Mouse (Mus musculus): ENCODE data around the gene Snx29.

DNA sequence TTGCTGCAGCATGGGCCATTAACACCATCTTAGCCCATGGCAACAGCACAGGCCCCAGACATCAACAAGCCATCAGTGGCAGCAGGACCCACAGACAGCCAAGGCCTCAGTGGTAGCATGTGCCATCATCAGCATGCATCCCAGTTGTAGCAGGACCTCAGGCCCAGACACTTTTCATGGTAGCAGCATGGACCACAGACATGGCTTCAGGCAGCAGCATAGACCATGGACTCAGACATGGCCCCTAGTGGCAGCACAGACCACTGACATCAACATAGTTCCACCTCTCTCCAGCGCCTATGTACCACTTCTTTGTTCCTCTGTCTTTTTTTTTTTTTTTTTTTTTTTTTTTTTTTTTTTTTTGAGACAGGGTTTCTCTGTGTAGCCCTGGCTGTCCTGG is 299.0 kb downstream of the Snx29 start:
- no peak for TF ChIP-seq CTCF (IDR thresholded peaks at IDR 0.05; ENCODE audit: borderline replicate concordance, control insufficient read depth, extremely low read depth, insufficient read depth, low read length, poor library complexity)
- no peak for TF ChIP-seq POLR2A (IDR thresholded peaks at IDR 0.05; ENCODE audit: control insufficient read depth, extremely low read depth, insufficient read depth, low read length, poor library complexity)
